Mouse (Mus musculus): ENCODE measurements at regions not wholly inside any gene's neighbourhood (a gene's known extent, or its start where the extent isn't known, plus 50 kb on each side); places are given as distances from the start of the nearest gene placed in this dataset.

DNA sequence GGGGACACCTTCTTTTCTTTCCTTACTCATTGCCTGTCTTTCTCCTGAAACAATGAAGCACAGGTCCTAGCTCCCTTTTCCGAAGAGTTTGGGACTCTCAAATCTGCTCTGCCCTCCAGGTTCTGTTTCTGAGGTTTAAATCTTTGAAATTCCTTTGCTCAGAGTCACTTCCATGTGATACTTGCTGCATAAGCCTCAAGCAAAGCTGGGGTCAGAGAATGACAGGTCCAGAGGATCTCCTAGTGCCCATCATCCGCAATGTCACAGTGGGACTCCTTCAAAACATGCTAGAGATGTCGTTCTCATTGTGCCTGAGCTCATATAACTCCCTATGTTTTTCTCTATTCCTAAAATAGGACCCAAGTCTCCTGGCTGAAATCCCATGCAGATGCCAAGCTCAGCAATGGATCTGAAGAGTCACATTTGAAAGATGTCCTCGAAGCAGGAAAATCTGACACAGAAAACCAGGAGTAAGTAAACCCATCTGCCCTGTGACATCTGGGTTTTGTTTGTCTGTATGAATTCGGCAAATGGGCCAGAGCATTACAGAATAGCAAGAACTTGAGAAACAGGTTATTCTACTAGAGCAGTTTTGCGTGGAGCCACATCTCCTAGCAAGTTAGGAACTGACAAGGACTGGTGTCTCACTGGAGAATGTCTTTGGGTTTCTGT is 634.6 kb downstream of the Epha4 start:
- DNase-seq (ENCODE audit: low read depth, low spot score), result peak; percentile 65

DNA sequence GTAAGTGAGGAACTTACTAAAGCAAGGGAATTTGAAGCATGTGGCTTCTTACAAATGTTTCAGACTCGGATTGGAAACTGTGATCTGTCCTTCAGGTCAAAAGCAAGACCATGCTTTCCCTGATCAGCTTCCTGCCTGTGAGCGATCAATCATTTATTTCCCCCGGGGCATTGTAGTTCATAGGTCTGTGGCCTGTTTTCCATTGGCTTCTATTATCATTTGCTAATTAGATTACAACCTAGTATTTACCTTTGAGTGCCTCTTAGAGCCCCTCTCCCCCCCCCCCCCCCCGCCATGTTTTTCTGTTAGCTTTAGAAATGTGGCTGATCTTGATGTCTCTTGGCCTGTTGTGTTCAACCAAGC is 634.1 kb downstream of the Epha4 start:
- DNase-seq (ENCODE audit: low read depth, low spot score), result no peak

DNA sequence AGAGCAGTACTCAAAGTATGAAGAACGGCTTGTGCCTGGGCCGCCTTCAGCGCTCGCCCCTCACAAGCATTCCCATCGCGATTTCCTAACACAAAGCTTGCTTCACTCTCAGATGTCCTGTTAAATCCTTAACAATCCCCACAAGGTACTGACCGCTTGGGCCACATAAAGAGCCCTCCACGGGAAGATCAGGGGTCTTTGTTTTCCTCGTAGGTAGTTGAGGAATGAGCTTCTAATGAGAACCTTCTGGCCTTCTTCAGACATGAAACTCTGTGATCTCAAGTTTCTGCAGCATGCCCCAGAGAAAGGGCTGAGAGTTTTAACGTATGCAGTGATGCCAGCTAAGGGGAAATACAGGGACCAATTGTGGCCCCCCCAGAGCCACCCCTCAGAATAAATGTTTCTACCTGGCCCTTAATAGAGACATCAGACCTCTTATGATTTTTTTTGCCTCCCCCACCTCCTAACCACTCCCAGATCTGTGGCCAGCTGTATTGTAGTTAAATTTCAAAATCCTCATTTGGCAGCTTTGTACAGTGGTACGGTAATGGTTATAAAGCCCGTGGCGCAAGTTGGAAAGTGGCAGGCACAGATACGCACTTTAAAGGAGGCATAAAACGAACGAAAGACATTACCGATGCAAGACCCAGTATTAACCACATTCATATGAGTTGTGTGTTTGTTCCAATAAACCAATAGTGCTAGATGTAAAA is 618.6 kb downstream of the Epha4 start:
- no peak for DNase-seq (ENCODE audit: low read depth, low spot score)

DNA sequence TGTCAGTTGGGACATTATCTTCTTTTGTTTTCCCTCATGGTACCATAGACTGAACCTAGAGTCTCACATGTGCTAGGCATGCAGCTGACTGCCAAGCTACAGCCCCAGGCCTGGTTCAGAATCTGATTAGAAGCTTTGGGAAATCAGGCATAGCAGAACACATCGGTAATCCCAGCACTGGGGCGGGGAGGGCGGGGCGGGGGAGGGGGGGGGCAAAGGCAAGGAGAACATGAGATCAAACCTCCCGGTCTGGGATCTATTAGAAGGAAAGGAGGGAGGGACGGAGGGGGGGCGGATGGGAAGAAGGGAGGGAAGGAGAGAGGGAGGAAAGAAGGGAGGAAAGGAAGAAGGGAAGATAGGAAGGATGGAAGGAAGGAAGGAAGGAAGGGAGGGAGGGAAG is 617.5 kb downstream of the Epha4 start:
- DNase-seq (ENCODE audit: low read depth, low spot score), result no peak

DNA sequence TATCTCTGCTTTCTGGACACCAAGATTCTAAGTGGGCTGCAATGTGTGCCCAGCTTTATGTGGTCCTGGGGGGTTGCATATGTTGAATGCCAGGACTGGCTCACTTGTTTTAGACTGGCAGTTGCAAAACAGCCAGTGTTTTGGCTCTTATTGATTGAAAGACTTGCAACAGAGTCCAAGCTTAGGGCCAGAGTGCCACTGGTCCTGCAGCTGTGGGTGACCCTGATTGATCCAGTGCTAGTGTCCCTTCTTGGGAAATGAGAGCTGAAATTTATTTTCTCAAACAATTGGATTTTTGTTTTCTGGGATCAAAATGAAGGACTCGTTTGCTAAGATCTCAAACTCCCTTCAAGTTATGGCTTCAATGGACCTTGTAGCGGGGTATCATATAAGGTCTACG is 603.4 kb downstream of the Epha4 start:
- DNase-seq (ENCODE audit: low read depth, low spot score), result no peak

DNA sequence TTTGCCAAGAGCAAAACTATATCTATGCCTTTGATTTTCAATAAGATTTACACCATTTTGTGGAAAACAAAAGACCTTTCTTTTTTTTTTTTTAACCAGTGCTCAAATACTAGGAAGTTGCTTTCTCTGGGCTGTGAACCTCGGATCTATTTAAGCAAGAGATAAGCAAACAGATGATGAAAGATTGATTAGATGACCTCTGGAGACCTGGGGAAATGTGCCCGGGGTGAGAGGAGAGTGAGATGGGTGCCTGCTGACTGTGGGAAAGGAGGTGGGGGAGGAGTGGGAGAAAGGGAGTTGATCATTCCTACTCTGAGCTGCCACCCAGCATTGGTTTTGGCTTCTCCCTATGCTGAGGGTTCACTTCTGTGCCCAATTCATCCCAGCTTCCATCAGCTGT is 595.3 kb downstream of the Epha4 start:
- DNase-seq (ENCODE audit: low read depth, low spot score), result no peak

DNA sequence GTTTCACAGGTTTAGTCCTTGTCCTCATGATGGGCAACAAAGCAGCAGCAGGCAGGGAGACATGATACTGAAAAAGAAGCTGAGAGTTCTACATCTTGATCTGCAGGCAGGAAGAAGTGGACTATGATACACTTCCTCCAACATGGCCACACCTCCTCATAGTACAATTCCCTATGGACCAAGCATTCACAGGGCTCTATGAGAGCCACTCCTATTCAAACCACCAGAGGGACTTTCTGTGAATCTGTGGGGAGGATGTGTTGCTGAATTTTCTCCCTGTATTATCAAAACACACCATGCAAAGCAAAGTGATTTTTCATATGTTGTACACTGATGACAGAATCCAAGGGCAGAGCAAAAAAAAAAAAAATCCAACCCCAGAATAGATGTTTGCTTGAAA is 594.3 kb downstream of the Epha4 start:
- DNase-seq (ENCODE audit: low read depth, low spot score), result peak; percentile 80

DNA sequence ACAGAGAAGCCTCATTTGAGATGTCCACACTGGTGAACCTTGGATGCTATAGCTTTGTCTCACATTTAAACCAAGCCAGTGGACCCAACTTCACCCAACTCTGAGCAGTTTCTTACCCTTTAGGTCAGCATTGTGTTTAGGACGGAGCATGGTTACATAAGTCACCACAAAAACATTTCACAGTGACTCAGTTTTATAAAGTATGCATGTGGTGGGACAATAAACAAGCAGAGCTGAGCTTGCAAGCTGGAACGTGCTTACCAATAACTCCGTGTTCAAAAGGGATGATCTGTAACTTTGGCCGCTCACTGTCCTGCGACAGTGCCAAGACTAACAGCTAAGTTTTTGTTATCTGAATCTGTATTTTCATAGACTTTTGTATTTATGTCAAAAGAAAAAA is 587.8 kb downstream of the Epha4 start:
- peak; percentile 60 for DNase-seq (ENCODE audit: low read depth, low spot score)

DNA sequence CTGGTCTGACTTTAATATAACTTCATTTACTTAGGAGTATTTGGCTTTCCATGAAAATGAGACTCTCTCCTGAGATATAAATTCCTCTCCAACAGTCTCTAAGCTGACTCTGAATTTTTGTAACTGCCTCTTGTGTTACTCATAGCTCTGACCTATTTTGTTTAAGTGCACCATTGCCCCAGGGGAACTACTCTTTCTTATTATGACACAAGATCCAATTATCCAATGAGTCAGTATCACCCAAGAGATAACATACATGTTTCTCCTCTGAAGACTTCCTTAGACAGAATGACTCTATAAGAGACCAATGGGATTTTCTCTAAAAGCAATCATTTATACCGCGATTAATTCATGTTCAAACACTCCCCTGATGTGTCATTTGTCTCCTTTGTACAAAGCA is 586.9 kb downstream of the Epha4 start:
- DNase-seq (ENCODE audit: low read depth, low spot score), result peak; percentile 88

DNA sequence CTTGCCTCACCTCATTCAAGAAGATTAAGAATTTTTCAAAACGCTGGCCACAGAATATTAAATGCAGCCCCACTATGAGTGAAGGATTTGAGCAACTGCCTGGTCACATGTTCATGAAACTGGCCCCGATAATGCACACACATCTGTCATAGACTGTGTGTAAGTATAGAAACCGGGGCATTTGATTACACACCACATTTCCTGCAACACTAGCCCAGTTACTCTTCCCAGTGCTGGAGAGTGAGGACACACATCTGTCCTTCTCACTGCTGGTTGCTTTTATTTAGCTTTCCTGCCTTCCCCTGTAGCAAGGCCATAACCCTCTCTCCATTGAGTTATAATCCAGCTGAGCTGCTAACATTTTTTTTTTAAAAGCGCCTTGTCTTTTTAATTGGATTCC is 581.4 kb downstream of the Epha4 start:
- DNase-seq (ENCODE audit: low read depth, low spot score), result no peak

DNA sequence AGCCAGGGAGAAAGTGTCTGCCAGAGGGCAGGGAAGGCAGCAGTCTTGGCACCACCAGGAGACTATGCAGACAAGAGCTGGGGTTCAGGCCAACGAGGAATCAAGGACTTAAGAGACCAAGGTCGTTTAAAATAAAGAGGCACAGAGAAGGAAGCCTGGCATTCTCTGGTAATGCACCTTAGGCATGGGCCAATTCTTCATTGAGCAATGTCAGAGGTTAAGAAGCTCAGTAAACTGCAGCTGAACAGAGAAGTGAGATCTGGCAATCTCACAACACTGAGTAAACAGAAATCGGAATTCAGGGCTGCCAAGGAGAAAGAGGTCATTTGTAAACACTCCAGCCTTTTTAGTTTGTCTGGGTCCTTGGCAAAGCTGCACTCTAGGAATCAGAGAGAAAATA is 572.2 kb downstream of the Epha4 start:
- DNase-seq (ENCODE audit: low read depth, low spot score), result peak; percentile 6

DNA sequence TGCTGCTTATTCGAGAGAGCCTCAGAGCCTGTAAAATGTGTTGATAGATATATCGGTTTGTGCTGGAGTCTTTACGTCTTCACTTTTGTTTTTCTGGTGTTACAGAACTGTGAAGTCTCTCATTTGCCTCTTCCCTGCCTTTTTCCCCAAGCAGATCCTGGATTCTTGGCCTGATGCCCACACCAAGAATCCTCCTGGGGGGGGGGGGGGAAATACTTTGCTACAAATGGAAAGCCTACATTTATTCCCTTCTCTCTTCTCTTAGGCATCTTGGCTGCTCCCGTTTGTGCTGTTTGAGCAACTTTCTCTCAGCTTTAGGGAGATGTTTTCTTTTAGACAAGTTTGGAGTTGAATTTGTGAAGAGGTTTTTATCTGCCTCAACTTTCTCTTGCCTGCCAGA is 570.8 kb downstream of the Epha4 start:
- DNase-seq (ENCODE audit: low read depth, low spot score), result no peak

DNA sequence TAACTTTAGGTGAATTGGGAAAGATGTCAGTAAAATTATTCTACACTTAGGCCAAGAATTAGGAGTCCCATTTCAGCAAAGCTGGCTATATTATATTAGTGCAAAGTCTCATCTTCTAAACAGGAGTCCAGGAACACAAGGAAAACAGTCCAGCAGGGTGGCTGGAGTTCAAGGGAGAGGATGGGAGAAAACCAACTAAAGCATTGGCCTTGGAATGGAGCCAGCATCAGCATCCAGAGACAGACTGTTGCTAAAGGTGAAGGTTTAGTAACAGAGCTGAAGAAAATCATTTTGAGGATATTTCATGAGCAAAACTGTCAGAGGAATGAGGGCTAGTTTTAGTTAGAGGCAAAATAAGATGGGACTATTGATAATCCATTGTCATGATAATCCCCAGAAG is 559.9 kb downstream of the Epha4 start:
- DNase-seq (ENCODE audit: low read depth, low spot score), result no peak

DNA sequence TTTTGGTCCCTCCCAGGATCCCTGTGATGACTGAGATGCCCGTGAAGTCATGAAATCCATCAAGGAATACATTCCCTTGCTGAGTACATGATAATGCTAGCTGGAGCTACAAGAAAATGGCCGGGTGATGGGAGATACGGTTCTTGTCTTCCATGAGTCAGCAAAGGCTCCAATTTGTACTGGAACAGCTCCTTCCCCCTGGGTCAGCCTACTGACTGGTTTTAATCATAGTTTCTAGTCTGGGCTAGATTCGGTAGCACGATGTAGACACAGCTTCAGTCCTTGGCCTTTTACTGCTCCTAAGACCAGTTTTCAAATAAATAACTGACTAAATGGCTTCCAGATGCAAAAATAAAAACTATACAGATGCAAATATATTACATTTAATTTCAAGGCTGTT is 557.5 kb downstream of the Epha4 start:
- DNase-seq (ENCODE audit: low read depth, low spot score), result peak; percentile 52

DNA sequence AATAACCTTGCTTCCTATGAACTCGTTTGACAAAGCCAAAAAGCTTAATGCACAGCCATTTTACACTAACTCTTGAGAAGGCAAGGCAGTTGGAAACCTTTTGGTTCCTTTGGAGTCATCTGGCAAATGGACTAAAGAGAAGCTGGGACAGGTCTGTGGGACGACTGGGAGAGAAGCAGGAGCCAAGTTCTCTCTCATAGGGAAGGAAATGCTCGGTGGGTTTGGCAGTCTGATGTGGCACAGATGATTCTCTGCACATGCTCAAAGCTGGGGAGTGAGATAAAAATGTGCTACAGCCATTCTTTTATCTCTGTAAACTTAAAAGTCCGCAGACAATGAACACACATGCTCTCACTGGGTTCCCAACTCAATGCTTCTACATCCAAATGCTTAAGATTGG is 556.2 kb downstream of the Epha4 start:
- no peak for DNase-seq (ENCODE audit: low read depth, low spot score)

DNA sequence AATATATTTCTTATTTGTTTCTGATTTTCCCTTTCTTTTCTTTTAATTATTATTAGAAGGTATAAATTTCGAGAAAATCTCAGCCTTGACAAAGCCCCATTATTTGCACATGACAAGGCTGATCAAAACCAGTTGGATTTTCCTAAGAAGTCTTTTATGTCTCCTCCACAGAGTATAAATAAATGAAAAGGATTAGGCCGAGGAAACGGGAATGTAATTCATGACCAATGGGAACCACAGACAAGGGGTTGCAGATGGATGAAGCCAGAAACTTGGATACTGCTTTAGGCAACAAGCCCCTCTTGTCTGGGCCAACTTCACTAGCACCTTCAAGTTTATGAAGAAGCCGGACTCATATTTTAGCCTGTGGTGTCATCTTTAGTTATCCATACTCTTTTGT is 542.4 kb downstream of the Epha4 start:
- no peak for DNase-seq (ENCODE audit: low read depth, low spot score)

DNA sequence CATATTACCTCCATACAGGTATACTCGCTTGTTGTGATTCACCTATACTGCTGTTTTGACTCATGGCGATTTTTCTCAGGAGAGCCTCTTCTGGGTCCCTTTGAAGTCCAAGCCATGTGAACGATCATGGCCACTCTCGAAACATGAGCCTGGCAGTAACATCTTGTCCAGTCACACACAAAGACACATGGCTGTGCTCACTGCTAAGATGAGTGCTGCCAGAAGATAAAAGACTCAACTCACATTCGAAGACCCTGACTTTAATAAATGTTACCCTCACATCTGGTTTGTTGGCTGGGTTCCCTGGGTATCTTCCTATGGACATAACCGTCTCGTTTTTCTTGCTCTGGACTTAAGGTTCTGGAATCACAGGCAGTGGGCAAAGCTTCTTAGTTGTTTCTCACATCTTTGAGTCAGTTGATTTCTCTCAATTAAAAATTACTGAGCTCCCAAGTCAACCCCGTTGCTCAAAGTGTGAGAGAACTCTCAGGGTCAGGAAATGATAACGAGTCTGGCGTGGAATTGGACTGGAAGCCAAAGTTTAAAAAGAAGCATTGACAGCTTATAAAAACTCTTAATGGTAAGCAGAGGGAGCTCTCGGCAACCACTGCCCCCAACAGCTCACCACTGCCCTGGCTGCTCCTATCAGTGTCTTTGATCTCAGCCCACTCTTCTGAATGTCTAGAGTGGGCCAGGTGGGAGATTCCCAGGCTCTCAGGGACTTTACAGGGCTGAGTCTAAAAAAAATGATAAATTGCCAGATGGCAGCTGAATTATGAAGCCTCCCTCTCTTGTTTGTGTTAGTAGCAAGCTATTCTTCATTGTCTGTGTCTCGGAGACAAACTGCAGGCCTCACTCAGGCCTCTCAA is 539.6 kb downstream of the Epha4 start:
- no peak for DNase-seq (ENCODE audit: low read depth, low spot score)

DNA sequence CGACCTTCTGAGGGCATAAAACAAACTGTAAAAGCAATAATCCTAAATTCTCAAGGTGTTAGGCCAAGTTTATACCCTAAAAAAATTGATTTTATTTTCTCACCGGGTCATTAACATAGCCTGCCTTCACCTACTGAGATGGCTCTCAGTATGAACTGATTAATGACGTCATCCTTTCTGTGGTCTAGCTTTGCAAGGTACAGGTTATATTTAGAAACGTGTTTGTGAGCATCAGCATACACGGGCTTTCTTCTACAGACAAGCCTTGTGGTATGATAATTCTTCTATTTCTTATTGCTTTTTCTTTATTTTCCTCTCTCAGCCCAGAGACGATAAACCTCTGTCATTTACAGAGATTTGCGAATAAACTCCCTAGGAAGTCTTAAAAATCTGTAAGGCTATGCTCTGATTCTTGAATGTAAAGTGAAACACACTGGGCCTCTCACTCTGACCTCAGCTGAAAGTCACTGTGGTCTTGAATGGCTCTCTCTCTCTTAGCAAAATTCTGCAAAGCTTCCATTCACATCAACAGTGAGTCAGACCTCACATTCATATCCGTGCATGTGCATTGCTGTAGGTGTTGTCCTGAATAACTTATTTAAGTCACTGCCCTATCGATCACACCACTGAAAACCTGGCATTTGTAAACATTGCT is 534.3 kb downstream of the Epha4 start:
- peak; percentile 15 for DNase-seq (ENCODE audit: low read depth, low spot score)

DNA sequence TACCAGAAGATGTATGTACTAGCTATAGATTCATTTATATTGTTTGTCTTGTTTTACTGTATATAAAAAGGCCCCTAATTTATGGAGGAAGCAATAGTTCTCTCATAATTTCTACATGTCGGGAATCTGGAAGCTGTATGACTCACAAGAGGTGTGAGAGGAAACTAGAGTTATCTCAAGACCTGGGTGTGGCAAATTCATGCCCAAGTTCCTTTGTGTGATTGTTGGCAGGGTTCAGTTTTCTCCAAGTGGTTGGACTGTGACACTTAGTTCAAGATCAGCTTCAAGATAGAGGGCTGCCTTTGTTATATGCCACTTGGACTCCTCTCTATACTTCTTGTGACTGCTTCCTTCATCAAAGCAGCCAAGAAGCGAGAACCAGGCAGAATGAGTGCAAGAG is 521.1 kb downstream of the Epha4 start:
- peak; percentile 18 for DNase-seq (ENCODE audit: low read depth, low spot score)

DNA sequence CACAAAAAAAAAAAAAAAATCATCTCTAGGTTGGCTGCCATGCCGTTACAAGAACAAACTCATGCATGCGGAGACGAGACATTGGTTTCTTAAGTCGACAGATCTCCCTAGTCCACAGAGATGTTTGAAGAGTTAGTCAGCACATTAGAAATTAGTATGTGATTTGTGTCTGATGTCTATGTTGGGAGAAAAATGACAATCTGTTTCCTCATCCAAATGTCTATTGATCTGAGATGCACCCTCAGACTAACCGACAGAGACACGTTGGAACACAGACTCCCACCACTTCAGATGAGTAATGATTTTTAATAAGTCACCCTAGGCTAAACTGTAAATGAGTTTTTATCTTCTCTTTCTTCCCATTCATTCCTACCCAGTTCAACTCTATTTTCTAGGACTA is 506.9 kb downstream of the Epha4 start:
- no peak for DNase-seq (ENCODE audit: low read depth, low spot score)

DNA sequence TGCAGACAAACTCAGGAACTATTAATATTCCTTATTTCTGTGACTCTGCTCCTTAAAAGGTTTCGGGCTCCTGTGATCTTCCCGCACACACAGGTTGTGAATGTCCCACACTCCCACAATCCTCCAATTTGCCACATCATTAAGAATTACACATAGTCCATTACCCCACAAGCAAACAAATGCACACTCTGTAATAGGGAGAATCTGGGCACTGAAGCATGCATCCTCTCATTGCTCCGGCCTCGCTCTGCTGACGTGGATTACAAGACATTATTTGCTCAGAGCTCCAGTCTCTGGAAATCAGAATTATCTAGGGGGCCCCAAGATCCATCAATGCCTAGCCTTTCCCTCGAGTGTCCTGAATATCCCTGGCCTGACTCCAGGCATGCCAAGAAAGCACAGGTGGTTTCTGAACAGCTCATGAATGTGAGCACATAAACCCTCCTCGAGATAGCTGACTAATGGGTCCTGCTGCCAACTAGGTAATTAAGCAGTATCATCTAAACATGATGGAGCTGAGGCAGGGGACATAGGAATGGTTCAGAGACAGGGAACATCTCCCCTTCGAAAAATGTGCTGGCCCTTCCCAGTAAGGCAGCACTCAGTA is 504.2 kb downstream of the Epha4 start:
- DNase-seq (ENCODE audit: low read depth, low spot score), result no peak

DNA sequence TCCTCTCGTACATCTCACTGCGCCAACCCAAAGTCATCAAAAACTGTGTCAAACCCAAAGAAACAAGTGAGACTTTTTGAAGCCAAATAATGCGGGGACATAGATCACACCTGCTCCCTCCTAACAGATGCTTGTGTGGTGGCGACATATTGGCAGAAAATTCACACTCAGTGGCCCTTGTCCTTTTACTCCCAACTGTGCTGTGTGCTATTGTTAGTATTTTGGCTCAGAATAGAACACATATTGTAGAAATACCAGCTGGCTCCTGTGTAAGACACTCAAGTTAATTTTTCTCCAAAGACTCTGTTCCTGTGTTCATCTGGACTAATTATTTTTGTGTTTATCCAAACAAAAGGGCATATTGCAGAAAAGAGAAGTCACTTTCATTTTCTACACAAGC is 487.2 kb downstream of the Epha4 start:
- DNase-seq (ENCODE audit: low read depth, low spot score), result no peak
